Comparison of ENCODE assay signal across 15 mouse cellular contexts in genomic region chr6:50976973-50977372, GRCm38 (mm10).
DNase-seq lines count a peak whose midpoint lies in the region; ATAC-seq lines count a peak whose summit lies in the region.
"Had no signal": no experiment of that assay in that cellular context is flagged by ENCODE, and none has a peak within 500 bp of the region (broad histone marks: within the 10 kb centered on the region; RNA-seq: fewer than 3 reads in every experiment).

No protein-coding gene starts in this region.

- intact Hi-C loops in left cerebral cortex, postnatal 4 days (cut with DNase I): no loop called here

- no peak for DNase-seq in forebrain, embryonic 10.5 days (ENCODE audit: extremely low spot score, low spot score)
- no peak for DNase-seq in kidney, adult 9 months
- DNase-seq in embryo, embryonic 9.5 days (ENCODE audit: extremely low spot score): peak; percentile 52
- DNase-seq in kidney, postnatal 14 days: peak; percentile 41
- DNase-seq in retina, embryonic 14.5 days (ENCODE audit: low spot score): no peak
- DNase-seq in left cerebral cortex, postnatal 4 days: no peak
- DNase-seq: cerebellum, postnatal 14 days; heart, postnatal 4 days; lung, postnatal 14 days; right cerebral cortex, postnatal 4 days had no signal

- H3K9me3 ChIP-seq in forebrain, embryonic 10.5 days: no peaks in the 10 kb centered on the region
- H3K9me3 ChIP-seq in forebrain, embryonic 13.5 days (replicated peaks): no peaks in the 10 kb centered on the region
- no peaks in the 10 kb centered on the region for H3K9me3 ChIP-seq in kidney, embryonic 14.5 days (ENCODE audit: control insufficient read depth, low read length)
- H3K9me3 ChIP-seq: forebrain, embryonic 15.5 days; liver, embryonic 12.5 days; midbrain, embryonic 15.5 days had no signal

- WGBS in forebrain, embryonic 10.5 days: 31% methylated on average over 7 of the region's 7 CpGs
- WGBS in forebrain, embryonic 13.5 days: 29% methylated on average over 7 of the region's 7 CpGs
- 19% methylated on average over 7 of the region's 7 CpGs for WGBS in kidney, embryonic 14.5 days

- no peak overlapping the region for H3K4me2 ChIP-seq in forebrain, embryonic 13.5 days
- no peak overlapping the region for H3K4me2 ChIP-seq in kidney, embryonic 14.5 days (replicated peaks; ENCODE audit: low read depth, low read length)
- H3K4me2 ChIP-seq: forebrain, embryonic 15.5 days; liver, embryonic 12.5 days; midbrain, embryonic 15.5 days had no signal

- peaks cover 88% of the 10 kb centered on the region for H3K27me3 ChIP-seq in forebrain, embryonic 10.5 days (ENCODE audit: poor library complexity, severe bottlenecking)
- peaks cover 9% of the 10 kb centered on the region; the same call in 1 of the 2 replicates for H3K27me3 ChIP-seq in forebrain, embryonic 13.5 days
- no peaks in the 10 kb centered on the region for H3K27me3 ChIP-seq in kidney, embryonic 14.5 days (ENCODE audit: control insufficient read depth, insufficient read depth, low read length)
- H3K27me3 ChIP-seq: liver, embryonic 12.5 days; midbrain, embryonic 15.5 days had no signal

- H3K4me1 ChIP-seq in forebrain, embryonic 10.5 days: peaks cover 59% of the 10 kb centered on the region
- peaks cover 21% of the 10 kb centered on the region for H3K4me1 ChIP-seq in forebrain, embryonic 13.5 days
- peaks cover 59% of the 10 kb centered on the region for H3K4me1 ChIP-seq in kidney, embryonic 14.5 days (ENCODE audit: control insufficient read depth, insufficient read depth, low read length)
- H3K4me1 ChIP-seq: liver, embryonic 12.5 days had no signal

- peak overlapping the region; percentile 67 for H3K27ac ChIP-seq in forebrain, embryonic 10.5 days
- H3K27ac ChIP-seq in forebrain, embryonic 13.5 days: no peak overlapping the region
- peak overlapping the region; percentile 51; the same call in 1 of the 2 replicates for H3K27ac ChIP-seq in kidney, embryonic 14.5 days (ENCODE audit: low read depth, low read length)
- H3K27ac ChIP-seq: forebrain, embryonic 15.5 days; liver, embryonic 12.5 days; midbrain, embryonic 15.5 days had no signal

- H3K9ac ChIP-seq in forebrain, embryonic 13.5 days: no peak overlapping the region
- H3K9ac ChIP-seq in kidney, embryonic 14.5 days (ENCODE audit: low read depth, low read length): no peak overlapping the region
- H3K9ac ChIP-seq: forebrain, embryonic 15.5 days; liver, embryonic 12.5 days; midbrain, embryonic 15.5 days had no signal

- H3K4me3 ChIP-seq in forebrain, embryonic 10.5 days: no peak overlapping the region
- no peak overlapping the region for H3K4me3 ChIP-seq in forebrain, embryonic 13.5 days
- no peak overlapping the region for H3K4me3 ChIP-seq in kidney, embryonic 14.5 days (ENCODE audit: low read length)
- H3K4me3 ChIP-seq: forebrain, embryonic 15.5 days; liver, embryonic 12.5 days; midbrain, embryonic 15.5 days had no signal

- no peaks in the 10 kb centered on the region for H3K36me3 ChIP-seq in forebrain, embryonic 10.5 days (replicated peaks)
- no peaks in the 10 kb centered on the region for H3K36me3 ChIP-seq in forebrain, embryonic 13.5 days (ENCODE audit: poor library complexity, severe bottlenecking)
- no peaks in the 10 kb centered on the region for H3K36me3 ChIP-seq in kidney, embryonic 14.5 days (ENCODE audit: control insufficient read depth, insufficient read depth, low read length)
- H3K36me3 ChIP-seq: forebrain, embryonic 15.5 days; liver, embryonic 12.5 days; midbrain, embryonic 15.5 days had no signal

- ATAC-seq in forebrain, embryonic 13.5 days: no peak
- no peak for ATAC-seq in kidney, embryonic 14.5 days (ENCODE audit: low FRiP score, low TSS enrichment)
- ATAC-seq: forebrain, embryonic 15.5 days; liver, embryonic 12.5 days; midbrain, embryonic 15.5 days had no signal

Comparison
In these comparisons a context has a peak if more than half of its experiments do, and no peak if none do; other contexts are left out.
1. DNase-seq: peak in embryo, embryonic 9.5 days (single experiment) and kidney, postnatal 14 days (single experiment); none in forebrain, embryonic 10.5 days (single experiment), kidney, adult 9 months (single experiment), retina, embryonic 14.5 days (single experiment) and left cerebral cortex, postnatal 4 days (single experiment).